Mouse (Mus musculus): ENCODE results near the gene Dennd1b. TPM values are rescaled to one million over a fixed set of nuclear protein-coding genes. Genes with fewer than 3 reads are reported as not detected.

Dennd1b gene
- 37.3 to 60.9 TPM (median 40.9 TPM) in 3 replicates for total RNA-seq (2017)

DNA sequence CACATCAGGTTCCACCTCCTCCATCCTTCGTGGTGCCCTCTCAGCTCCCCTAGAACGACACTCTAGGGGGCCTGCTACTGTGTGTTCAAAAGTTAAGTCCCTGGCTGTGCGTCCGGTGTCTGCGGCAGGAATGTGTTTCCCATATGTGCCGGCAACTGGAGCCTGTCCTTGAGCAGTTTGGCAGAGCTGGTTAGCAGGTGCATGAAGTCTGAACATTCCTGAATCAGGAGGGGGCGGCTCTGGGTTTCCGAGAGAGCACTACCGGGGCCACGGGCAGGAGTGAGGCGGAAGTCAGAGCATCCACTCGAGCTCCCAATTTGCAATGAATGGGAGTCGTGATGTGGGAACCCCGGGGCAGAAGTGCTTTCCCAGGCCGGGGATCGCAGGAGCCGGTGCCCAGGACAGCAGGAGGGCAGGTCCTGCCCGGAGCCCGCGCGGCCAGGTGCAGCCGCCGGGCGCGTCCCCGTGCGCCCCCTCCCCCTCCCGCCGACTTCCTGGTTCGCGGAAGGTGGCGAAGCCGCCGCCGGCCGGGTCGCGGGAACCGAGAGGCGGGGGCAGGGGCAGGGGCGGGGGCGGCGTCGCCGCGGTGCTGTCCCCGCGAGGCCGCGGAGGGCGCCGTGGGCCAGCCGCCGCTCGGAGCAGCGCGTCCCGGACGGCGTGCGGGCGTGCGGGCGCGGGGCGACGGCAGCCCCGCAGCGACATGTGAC is at the start of gene Dennd1b:
Gene Dennd1b, plus strand, starts transcription at position 275 of the 707 bp plus-strand sequence.
- peak; percentile 32; the same call in 1 of the 2 replicates for ATAC-seq (replicated peaks; ENCODE audit: insufficient number of reproducible peaks, low FRiP score, low TSS enrichment, poor library complexity, severe bottlenecking)

DNA sequence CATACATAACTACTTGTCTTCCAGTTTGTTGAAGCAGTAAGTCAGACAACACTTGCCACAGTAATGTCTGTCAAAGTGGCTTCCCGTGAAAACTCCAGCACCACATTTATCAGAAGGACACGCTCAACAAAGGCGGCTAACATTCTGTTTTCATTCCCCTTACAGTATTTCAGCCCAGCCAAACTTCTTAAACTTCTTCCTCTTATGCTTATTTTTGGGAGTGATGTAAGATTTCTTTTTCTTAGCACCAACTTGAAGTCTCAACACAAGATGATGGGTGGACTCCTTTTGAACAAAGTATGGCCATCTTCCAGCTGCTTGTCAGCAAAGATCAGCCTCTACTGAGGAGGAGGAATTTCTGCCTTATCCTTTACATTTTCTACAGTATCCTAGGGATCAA is 47.6 kb upstream of the Dennd1b start:
- ATAC-seq (replicated peaks; ENCODE audit: insufficient number of reproducible peaks, low FRiP score, low TSS enrichment, poor library complexity, severe bottlenecking): no peak

DNA sequence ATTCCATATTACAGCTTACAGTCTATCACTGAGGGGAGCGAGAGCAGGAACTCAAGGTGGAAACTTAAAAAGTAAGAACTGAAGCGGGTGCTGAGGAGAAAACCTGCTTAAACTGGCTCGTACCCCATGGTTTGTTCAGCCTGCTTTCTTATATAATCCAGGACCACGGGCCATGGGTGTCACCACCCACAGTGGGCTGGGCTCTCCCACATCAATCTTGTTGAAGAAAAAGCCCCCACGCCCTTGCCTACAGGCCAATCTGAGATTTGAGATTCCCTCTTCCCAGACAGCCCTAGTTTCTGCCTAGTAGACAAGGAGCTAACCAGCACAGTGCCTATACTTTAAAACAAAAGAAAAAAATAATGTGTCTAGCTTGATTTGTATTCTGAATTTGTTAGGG is 43.6 kb upstream of the Dennd1b start:
- ATAC-seq (replicated peaks; ENCODE audit: insufficient number of reproducible peaks, low FRiP score, low TSS enrichment, poor library complexity, severe bottlenecking): no peak

GRCm38 (mm10) chr1:138920082-138920481 is 43.2 kb upstream of the Dennd1b start:
- ATAC-seq (replicated peaks; ENCODE audit: insufficient number of reproducible peaks, low FRiP score, low TSS enrichment, poor library complexity, severe bottlenecking): no peak

- no peak for ATAC-seq (replicated peaks; ENCODE audit: insufficient number of reproducible peaks, low FRiP score, low TSS enrichment, poor library complexity, severe bottlenecking)
Measured at GRCm38 (mm10) chr1:138920799-138921198, 42.4 kb upstream of the Dennd1b start.

DNA sequence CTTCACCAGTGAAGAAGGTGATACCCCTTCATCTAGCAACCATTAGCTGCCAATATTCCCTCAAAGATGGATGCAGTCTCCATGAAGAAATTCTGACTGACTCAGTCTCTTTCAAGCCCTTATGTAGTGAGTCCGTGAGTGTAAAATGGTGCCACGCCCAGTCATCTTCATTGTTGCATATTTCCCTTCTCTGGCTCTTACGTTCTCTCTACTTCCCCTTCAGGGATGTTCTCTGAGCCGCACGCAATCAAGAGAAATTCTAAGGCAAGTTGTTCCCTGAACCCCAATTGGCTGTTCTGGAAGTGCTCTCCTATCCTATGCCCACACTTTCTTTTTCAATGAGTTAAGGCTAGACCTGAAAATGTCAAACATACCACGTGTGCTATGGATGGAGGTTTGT is 40.3 kb upstream of the Dennd1b start:
- ATAC-seq (replicated peaks; ENCODE audit: insufficient number of reproducible peaks, low FRiP score, low TSS enrichment, poor library complexity, severe bottlenecking): no peak

DNA sequence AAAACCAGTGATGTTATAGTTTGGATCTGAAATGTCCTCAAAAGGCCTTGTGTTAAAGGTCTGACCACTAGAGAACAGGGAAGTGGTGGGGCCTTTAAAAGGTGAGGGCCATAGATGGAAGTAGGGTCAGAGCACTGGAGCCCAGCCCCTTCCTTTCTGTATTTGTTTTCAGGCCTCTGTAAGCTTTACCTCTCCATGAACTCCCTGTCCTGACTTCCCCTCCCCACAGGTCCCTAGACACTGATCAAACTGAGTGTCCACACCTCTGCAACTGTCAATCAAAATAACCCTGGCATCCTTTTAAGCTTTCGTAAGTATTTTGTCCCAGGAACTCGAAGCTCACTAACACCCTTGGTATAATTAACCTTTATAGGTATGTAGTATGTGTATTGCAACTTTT is 39.0 kb upstream of the Dennd1b start:
- no peak for ATAC-seq (replicated peaks; ENCODE audit: insufficient number of reproducible peaks, low FRiP score, low TSS enrichment, poor library complexity, severe bottlenecking)

- ATAC-seq (replicated peaks; ENCODE audit: insufficient number of reproducible peaks, low FRiP score, low TSS enrichment, poor library complexity, severe bottlenecking): no peak
Measured at GRCm38 (mm10) chr1:138928671-138929483, 34.4 kb upstream of the Dennd1b start.

DNA sequence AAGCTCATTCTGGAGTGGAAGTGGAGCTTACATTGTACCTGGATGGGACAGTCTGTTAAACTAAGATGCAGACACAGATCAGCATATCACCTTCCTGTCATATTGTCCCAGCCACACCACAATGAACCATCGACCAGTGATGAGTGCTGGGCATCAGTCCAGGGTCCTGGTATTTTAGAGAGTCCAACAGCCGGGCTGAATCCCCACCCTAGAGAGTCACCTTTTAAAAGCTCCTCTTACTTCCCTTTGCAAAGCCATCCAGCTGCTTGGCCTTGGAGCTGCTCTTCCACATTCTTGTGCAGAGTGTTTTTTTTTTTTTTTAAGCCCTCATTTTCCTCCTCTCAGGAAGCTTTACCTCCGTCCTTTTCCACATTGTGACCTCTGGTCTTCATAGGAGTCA is 33.2 kb upstream of the Dennd1b start:
- ATAC-seq (replicated peaks; ENCODE audit: insufficient number of reproducible peaks, low FRiP score, low TSS enrichment, poor library complexity, severe bottlenecking): no peak

DNA sequence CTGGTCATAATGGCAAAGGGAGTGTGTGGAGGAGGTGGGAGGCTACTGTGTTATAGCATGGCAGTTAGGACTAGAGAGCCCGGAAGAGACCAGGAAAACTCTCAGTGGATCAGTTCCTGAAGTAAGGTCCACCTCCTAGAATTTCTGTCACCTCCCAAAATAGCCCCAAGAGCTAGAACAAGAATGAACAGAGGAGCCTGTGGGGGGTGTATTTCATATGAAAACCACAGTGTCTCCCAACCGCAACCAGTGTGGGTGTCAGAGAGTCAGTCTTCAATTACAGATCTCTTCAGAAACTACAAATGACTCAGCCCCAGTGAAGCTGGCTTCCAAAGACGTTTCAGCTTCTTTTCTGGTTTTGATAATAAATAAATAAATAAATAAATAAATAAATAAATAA is 32.4 kb upstream of the Dennd1b start:
- ATAC-seq (replicated peaks; ENCODE audit: insufficient number of reproducible peaks, low FRiP score, low TSS enrichment, poor library complexity, severe bottlenecking): no peak

GRCm38 (mm10) chr1:138936169-138936568 is 27.1 kb upstream of the Dennd1b start:
- ATAC-seq (replicated peaks; ENCODE audit: insufficient number of reproducible peaks, low FRiP score, low TSS enrichment, poor library complexity, severe bottlenecking): no peak

DNA sequence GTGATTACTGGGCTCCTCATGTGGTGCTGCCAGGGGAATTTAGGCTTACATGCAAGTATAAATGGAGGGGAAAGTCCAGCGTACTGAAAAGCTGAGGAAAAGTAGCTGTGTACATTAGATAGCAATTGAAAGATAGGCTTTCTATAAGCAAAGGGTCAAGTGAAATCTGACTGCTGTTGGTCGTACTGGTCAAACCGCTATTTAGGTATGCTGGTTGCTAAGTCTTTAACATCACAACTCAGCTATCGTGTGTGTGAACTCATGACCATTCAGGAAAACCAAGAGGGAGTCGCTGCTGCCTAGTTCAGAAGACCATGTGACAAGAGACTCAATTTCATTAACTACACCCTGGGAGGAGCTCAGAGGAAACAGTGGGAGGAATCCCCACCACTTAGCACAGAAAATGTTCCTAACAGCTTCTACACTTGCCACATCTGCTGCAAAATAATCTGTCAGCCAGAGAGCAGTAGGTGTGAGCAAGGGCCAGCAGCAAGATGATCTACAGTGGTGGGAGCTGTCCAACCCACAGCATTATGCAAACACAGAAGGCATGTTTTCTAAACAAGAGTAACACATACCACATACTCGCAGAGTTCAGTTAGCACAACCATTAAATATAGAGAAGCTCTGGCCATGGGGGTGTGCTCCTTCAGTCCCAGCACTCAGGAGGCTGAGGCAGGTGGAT is 25.4 kb upstream of the Dennd1b start:
- ATAC-seq (replicated peaks; ENCODE audit: insufficient number of reproducible peaks, low FRiP score, low TSS enrichment, poor library complexity, severe bottlenecking): no peak

GRCm38 (mm10) chr1:138939579-138940139 is 23.6 kb upstream of the Dennd1b start:
- ATAC-seq (replicated peaks; ENCODE audit: insufficient number of reproducible peaks, low FRiP score, low TSS enrichment, poor library complexity, severe bottlenecking): no peak; the same call in 1 of the 2 replicates

- peak; percentile 63 for ATAC-seq (replicated peaks; ENCODE audit: insufficient number of reproducible peaks, low FRiP score, low TSS enrichment, poor library complexity, severe bottlenecking)
Measured at GRCm38 (mm10) chr1:138940407-138940806, 22.8 kb upstream of the Dennd1b start.

- ATAC-seq (replicated peaks; ENCODE audit: insufficient number of reproducible peaks, low FRiP score, low TSS enrichment, poor library complexity, severe bottlenecking): no peak
Measured at GRCm38 (mm10) chr1:138952173-138952572, 11.1 kb upstream of the Dennd1b start.

DNA sequence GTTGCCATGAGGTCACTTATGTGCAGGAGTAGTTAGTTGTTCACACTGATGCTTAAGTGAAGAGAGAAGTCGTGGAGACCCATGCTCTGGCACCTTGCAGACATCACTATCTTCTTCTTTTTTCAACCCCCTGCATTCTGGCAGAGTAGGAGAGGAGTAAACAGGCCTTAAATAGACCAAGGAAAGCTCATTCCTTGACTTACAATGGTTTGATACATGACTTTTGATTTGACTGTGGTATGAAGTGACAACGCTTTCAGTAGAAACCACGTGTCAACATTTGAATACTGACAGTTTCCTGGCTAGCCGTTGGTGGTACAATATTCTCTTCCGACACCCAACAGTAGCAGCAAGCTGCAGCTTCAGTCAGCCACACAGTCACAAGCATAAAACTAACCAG is 8.3 kb upstream of the Dennd1b start:
- ATAC-seq (replicated peaks; ENCODE audit: insufficient number of reproducible peaks, low FRiP score, low TSS enrichment, poor library complexity, severe bottlenecking): no peak

GRCm38 (mm10) chr1:138955455-138955854 is 7.8 kb upstream of the Dennd1b start:
- 0 out of 2 replicates have a peak, but pooled peaks have one; percentile 10 for ATAC-seq (replicated peaks; ENCODE audit: insufficient number of reproducible peaks, low FRiP score, low TSS enrichment, poor library complexity, severe bottlenecking)

GRCm38 (mm10) chr1:138956511-138956910 is 6.7 kb upstream of the Dennd1b start:
- no peak for ATAC-seq (replicated peaks; ENCODE audit: insufficient number of reproducible peaks, low FRiP score, low TSS enrichment, poor library complexity, severe bottlenecking)

GRCm38 (mm10) chr1:138957111-138957510 is 6.1 kb upstream of the Dennd1b start:
- ATAC-seq (replicated peaks; ENCODE audit: insufficient number of reproducible peaks, low FRiP score, low TSS enrichment, poor library complexity, severe bottlenecking): no peak
